Mouse (Mus musculus) liver, postnatal 0 days (tissue): ENCODE measurements at regions not wholly inside any gene's neighbourhood (a gene's known extent, or its start where the extent isn't known, plus 50 kb on each side); places are given as distances from the start of the nearest gene placed in this dataset.

Experiments
- CTCF ChIP-seq: sonication (generic); IDR thresholded peaks from 2 replicates; pipeline ENCODE4 v1.5.1; 2016; ENCODE audit warnings: antibody characterized with exemption, low read depth
- EP300 ChIP-seq: IDR thresholded peaks from 2 replicates; pipeline ENCODE4 v1.6.1; 2016; ENCODE audit warnings: antibody characterized with exemption, low read depth, mild to moderate bottlenecking

DNA sequence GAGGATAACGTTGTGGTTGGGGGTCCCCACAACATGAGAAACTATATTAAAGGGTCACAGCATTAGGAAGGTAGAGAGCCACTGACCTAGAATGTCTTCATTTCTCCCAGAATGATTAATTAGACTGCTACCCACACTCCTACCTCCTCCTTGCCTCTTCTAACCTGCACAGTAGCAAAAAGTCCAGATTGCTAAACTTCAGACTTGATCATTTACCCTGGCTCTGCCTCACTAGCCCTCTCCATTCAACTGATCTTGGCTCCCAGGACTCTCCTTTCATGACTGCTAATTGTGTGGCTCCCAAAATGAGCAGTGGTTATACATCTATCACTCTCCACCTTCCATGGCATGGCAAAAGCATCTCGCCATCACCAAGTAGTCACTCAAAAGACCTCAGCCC lies 88.1 kb downstream of the Hs1bp3 start:
- TF ChIP-seq CTCF (no peak), EP300 (no peak)
